Mouse (Mus musculus) left cerebral cortex, adult 9 months (tissue): Measurements from ENCODE around the gene Plxna3.

Experiments
- DNase-seq, 2 experiments: peaks; one replicate each; pipeline ENCODE4 v3.0.0; 2022; ENCODE audit warnings: low spot score in 2 of 2

Gene Plxna3

GRCm38 (mm10) chrX:74368209-74368909 is 39.5 kb downstream of the Plxna3 start:
- peak in 1 of 2 experiments; percentile 42 for DNase-seq

GRCm38 (mm10) chrX:74372888-74373549 is 44.2 kb downstream of the Plxna3 start, which contains the start of the genes Ubl4a and Slc10a3:
Gene Ubl4a (minus strand): TSS chrX:74373218.
Gene Slc10a3 (minus strand): TSS chrX:74373349.
- DNase-seq, result peak; percentile 69 to 82

- no peak for DNase-seq
Observed at GRCm38 (mm10) chrX:74384451-74384850, 55.6 kb downstream of the Plxna3 start.

GRCm38 (mm10) chrX:74388153-74388552 is 59.3 kb downstream of the Plxna3 start:
- no peak for DNase-seq

- DNase-seq, result peak; percentile 59 to 78
Observed at GRCm38 (mm10) chrX:74392535-74393443, 63.9 kb downstream of the Plxna3 start, which contains the start of the genes Fam3a and Ikbkg. Gene Fam3a (minus strand): TSS chrX:74393272. Gene Ikbkg (plus strand): TSS chrX:74393290.
